8 mouse cellular contexts compared by ENCODE assay signal in genomic region chr10:111166057-111166841, GRCm38 (mm10). TPM values are rescaled to one million over a fixed set of nuclear protein-coding genes. Genes with fewer than 3 reads are reported as not detected.
DNase-seq lines count a peak whose midpoint lies in the region; ATAC-seq and TF ChIP-seq lines count a peak whose summit lies in the region.

No protein-coding gene starts in this region.

- no peak for TF ChIP-seq POLR2A in limb, embryonic 14.5 days (IDR thresholded peaks at IDR 0.05; ENCODE audit: borderline replicate concordance, extremely low read depth, insufficient read depth, insufficient read length)

- peak; percentile 26 for DNase-seq in cerebellum, adult 9-10 months
- no peak for DNase-seq in cerebellum, adult 18-20 months
- peak; percentile 24 for DNase-seq in retina, embryonic 14.5 days (ENCODE audit: low spot score)
- DNase-seq in retina, postnatal 1 day: no peak
- no peak for DNase-seq in limb, embryonic 14.5 days (ENCODE audit: low spot score)
- DNase-seq in urinary bladder, postnatal 10 days (ENCODE audit: low spot score): no peak
- no peak for DNase-seq in layer of hippocampus, adult 9-10 months (ENCODE audit: low spot score)
- no peak for DNase-seq in thymus, postnatal 14 days

- no peak for ATAC-seq in limb, embryonic 14.5 days (ENCODE audit: low FRiP score, low read depth)

- no peaks in the 10 kb centered on the region for H3K36me3 ChIP-seq in limb, embryonic 14.5 days (ENCODE audit: control insufficient read depth, insufficient read depth, low read length)

- H3K27me3 ChIP-seq in limb, embryonic 14.5 days (ENCODE audit: control insufficient read depth, insufficient read depth, low read length): no peaks in the 10 kb centered on the region

- H3K9me3 ChIP-seq in limb, embryonic 14.5 days (ENCODE audit: control insufficient read depth, low read length): no peaks in the 10 kb centered on the region

- peak overlapping the region; percentile 88; the same call in 1 of the 2 replicates for H3K27ac ChIP-seq in limb, embryonic 14.5 days (replicated peaks; ENCODE audit: low read depth, low read length)

- peak overlapping the region; percentile 92 for H3K9ac ChIP-seq in limb, embryonic 14.5 days (ENCODE audit: low read depth, low read length, severe bottlenecking)

- H3K4me2 ChIP-seq in limb, embryonic 14.5 days (replicated peaks; ENCODE audit: low read depth, low read length, severe bottlenecking): peak overlapping the region; percentile 66

- WGBS in limb, embryonic 14.5 days: 13% methylated on average over 4 of the region's 4 CpGs

- H3K4me3 ChIP-seq in limb, embryonic 14.5 days (replicated peaks; ENCODE audit: low read length): peak overlapping the region; percentile 97

- peaks cover 16% of the 10 kb centered on the region for H3K4me1 ChIP-seq in limb, embryonic 14.5 days (ENCODE audit: control insufficient read depth, insufficient read depth, low read length)

RNA-seq across cellular contexts. Expression of gene Osbpl8, which starts 1.7 kb away (rescaled TPM):
- 10.4 and 11.4 TPM in 2 replicates for polyA plus RNA-seq in limb, embryonic 14.5 days (2012; rRNA removed)
- 9.0 and 10.8 TPM in 2 replicates for polyA plus RNA-seq in limb, embryonic 14.5 days (2014; fragmentation: Nextera tagmentation; extraction: Ambion mirVana)

Comparison
In these comparisons a context has a peak if more than half of its experiments do, and no peak if none do; other contexts are left out.
1. DNase-seq: peak in cerebellum, adult 9-10 months (single experiment) and retina, embryonic 14.5 days (single experiment); none in cerebellum, adult 18-20 months (0 of 2), retina, postnatal 1 day (single experiment), limb, embryonic 14.5 days (single experiment), urinary bladder, postnatal 10 days (single experiment), layer of hippocampus, adult 9-10 months (single experiment) and thymus, postnatal 14 days (single experiment).